Mouse (Mus musculus): ENCODE measurements around the gene Camp.

DNA sequence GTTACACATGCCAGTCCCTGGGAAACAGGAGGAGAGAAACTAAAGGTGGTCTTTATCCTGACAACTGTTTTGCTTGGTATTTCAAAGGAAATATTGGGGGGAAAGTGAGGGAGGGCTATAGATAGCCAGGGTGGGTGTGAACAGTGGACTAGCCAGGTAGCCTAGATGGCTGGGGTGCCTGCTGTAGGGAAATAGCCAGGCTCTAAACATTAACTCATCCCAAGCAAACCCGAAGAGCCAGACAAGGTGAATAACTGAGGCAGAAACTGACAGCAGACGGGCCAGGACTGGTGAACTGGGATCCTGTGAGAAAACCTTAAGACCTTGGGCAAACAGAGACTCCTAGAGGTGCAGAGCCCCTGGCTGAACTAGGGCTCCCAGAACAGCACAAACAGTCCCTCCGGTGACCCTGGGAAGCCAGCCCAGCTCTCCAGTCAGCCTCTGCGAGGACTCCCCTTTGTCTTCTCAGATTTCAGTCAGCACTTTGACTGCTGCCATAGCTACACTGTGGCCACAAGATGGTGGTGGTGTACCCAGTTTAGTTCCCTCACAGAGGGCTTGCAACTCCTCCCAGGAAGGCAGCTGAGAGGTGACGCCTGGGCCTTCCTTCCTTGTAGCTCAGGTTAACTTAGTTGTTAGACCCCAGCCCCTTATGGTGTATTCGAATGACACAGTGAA, 45.1 kb upstream of the Camp start:
- peak; percentile 96 for TF ChIP-seq CTCF (IDR thresholded peaks at IDR 0.05; ENCODE audit: low read depth)
- no peak for TF ChIP-seq EP300 (IDR thresholded peaks at IDR 0.05; ENCODE audit: low read depth)
